Mouse (Mus musculus): Measurements from ENCODE around the gene Amigo3.

DNA sequence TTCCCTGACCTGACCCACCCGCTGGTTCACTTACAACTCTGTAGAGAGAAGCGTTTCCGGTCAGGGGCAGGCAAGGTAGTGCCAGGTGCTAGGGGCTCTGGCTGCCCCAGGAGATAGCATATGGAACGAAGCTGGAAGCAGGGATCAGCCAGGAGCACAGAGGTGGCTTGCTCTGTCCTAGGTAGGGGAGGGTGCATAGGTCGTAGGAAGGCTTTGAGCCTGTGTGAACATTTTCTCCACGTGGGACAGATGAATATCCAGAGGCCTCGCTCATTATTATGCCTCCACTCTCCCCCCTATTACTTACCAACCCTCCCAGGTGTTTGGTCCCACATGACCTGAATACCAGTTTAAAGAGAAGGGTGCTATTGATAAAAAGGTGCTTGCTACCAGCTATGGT, 548 bp upstream of the Amigo3 start:
- TF ChIP-seq GATA1 (IDR thresholded peaks at IDR 0.05; ENCODE audit: borderline replicate concordance, low read length): no peak
- no peak for TF ChIP-seq FLI1 (IDR thresholded peaks at IDR 0.05; ENCODE audit: low read length)

Data from megakaryocyte, embryonic 14.5 days (primary cell).